Mouse (Mus musculus) gastrocnemius, postnatal 4 days (tissue): ENCODE results near the gene Tbc1d4. TPM values are rescaled to one million over a fixed set of nuclear protein-coding genes. Genes with fewer than 3 reads are reported as not detected.

Experiments used
- DNase-seq, 2 experiments: peaks; one replicate each; pipeline ENCODE4 v3.0.0; 2021 to 2022; ENCODE audit warnings: low spot score in 2 of 2, mixed read lengths in 2 of 2
- total RNA-seq, 2 experiments: library from RNA; stranded (reverse); gene quantifications; 2 replicates each; pipeline ENCODE4 v1.2.3; 2021

Tbc1d4 gene
- total RNA-seq, 2 experiments from 2014 or later, result 41.3 to 45.0 TPM

DNA sequence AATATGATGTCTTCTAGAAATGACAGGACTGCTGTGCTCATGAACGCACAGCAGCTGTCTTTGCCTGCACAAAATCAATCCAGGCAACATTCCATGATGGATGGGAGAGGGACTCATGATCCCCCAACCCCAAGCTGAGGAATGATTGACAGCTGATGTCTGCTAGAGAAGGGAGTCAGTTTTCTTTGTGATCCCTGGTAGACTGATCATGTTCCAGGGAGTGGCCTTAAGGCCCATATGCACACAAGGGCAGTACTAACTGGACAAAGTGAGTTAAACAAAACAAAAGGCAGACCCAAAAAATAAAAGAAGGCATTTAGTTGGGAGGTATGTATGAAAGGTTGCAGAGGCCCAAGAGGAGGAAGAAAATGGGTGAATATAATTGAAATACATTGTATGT, 71.6 kb downstream of the Tbc1d4 start:
- no peak for DNase-seq

GRCm38 (mm10) chr14:101532090-101532695, 76.8 kb downstream of the Tbc1d4 start:
- DNase-seq, result no peak

- no peak for DNase-seq
These were observed 78.5 kb downstream of the Tbc1d4 start for GRCm38 (mm10) chr14:101530455-101530854.

DNA sequence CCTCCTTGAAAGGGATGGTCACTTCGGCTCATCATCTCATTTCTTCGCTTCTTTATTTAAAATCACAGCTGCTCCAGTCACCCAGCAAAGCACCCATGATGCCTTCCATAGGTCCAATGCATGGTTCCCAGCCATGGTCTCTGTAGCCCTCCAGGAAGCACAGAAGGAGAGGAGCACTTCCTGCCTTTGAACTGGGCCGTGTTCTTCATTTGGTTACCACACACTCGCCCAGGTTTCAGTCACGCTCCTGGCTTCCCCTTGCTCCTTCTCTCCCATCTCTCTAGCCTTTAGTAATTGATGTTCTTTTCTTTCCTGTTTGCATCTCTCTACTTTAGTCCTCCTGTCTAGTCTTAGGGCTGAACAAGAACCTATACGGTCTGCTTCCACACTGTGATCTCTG, 79.8 kb downstream of the Tbc1d4 start:
- no peak for DNase-seq

GRCm38 (mm10) chr14:101527420-101527996, 81.5 kb downstream of the Tbc1d4 start:
- DNase-seq, result no peak

- DNase-seq, result no peak
These were observed 82.5 kb downstream of the Tbc1d4 start for GRCm38 (mm10) chr14:101526478-101526877.

DNA sequence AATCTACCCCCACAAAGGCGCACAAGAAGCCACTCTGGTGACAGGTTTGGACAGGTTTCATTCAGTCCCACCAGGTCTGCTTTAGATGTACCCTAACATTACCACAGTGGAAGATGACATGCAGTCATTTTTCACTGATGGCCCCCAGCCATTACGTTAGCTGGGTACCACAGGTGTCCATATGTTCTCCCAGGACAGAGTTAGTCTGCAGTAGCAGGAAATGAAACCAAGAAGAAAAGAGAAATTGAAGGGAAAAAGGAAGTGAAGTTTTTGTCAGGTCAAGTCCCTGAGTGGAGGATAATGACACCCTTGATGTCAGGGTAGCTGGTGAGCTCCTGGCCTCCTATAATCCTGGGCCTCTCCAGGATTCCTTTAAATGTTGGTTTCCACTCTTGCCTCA, 89.0 kb downstream of the Tbc1d4 start:
- no peak for DNase-seq

- no peak for DNase-seq
These were observed 90.7 kb downstream of the Tbc1d4 start for GRCm38 (mm10) chr14:101518259-101518658.

DNA sequence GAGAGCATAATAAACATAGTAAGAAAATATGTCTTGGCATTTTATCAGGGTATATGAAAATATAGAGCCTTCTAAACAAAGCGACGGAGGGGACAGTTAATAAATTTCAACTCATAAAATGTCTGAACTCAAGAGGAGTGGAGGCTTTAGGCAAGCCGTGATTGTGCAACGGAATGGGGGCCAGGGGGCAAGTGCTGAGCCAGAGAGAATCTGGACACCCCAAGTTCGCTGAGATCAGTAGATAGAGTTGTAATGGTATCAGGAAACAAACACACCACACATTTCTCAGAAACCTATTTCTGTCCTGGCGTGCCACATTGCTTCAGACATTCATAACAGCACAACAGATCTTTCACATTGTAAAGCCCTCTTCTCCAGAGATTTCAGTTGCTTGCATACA, 91.2 kb downstream of the Tbc1d4 start:
- no peak for DNase-seq

GRCm38 (mm10) chr14:101517341-101517740, 91.7 kb downstream of the Tbc1d4 start:
- no peak for DNase-seq

DNA sequence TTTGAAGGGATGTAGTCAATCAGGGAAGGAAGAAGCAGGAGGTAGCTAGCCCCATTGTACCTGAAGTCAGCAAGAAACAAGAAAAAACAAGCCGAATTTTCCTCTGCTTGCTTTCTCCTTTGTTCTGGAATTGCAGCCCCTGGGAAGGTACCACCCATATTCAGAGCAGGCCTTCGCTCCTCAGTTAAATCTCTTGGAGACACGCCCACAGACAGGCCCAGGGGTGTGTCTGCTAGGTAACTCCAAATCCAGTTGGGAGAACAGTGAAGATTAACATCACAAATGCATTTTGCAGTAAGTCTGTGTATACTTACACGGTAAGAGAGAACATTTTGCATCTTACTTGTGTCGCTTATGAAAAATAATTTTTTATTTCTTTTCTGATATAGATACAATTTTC, 92.1 kb downstream of the Tbc1d4 start:
- DNase-seq, result no peak

GRCm38 (mm10) chr14:101516031-101516430, 93.0 kb downstream of the Tbc1d4 start:
- DNase-seq, result no peak

DNA sequence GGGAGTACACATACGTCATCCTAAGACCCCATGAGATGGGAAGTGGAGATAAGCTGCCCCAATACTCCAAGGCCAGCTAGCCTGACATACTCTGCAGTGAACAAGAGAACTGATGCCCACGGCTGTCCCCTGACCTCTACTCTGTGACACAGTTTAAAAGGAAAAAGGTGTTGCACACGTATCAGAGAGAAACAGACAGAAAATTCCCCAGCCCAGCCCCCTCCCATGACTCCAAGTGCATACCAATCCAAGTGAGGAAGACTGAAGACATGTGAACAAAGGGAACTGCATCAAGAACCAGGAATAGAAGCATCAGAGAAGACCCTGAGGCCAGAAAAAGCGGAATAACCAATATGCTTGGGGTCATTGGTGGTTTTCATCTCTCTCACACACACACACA, 93.7 kb downstream of the Tbc1d4 start:
- DNase-seq, result no peak

DNA sequence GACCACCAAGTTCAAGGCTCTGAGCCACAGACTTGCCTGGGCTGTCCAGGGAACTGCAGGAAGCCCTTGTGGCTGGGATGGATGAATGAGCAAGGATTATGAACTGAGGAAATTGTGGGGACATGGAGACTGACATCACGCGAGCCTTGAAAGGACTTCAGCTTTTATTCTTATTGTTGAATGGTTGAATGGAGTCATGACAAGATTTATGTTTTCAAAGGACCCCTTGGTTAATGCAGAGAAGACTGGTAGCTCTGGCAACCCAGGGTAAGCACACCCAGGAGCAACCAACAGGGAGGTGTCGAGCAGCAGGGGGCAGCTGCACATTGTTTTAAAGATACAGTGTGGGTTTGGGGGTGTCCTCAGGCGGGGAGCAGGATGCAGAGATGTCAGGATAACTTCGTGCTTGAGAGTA, 94.4 kb downstream of the Tbc1d4 start:
- no peak for DNase-seq

DNA sequence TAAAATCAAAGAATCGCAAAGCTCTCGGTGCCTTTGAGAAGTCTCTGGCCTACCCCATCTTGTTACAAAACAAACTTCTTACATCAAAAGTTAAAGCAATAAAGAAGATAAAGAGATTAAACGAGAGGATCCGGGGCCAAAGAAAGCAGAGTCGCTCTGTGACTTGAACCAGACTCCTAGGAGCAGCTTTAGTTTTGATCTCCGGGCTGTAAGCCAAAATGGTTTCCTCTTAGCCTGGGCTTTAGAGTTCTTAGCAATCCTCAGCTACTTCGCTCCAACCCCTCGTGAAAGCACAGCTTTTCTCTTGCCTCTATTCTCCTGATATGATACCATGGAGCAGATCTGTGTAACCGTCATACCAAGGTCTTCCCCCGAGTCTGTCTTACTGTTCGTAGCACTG, 95.8 kb downstream of the Tbc1d4 start:
- DNase-seq, result no peak

- no peak for DNase-seq
These were observed 97.6 kb downstream of the Tbc1d4 start for GRCm38 (mm10) chr14:101511410-101511809.

GRCm38 (mm10) chr14:101510540-101511313, 98.3 kb downstream of the Tbc1d4 start:
- DNase-seq, result no peak

- no peak for DNase-seq
These were observed 99.2 kb downstream of the Tbc1d4 start for GRCm38 (mm10) chr14:101509759-101510158.

GRCm38 (mm10) chr14:101507956-101508355, 101.0 kb downstream of the Tbc1d4 start:
- no peak for DNase-seq

DNA sequence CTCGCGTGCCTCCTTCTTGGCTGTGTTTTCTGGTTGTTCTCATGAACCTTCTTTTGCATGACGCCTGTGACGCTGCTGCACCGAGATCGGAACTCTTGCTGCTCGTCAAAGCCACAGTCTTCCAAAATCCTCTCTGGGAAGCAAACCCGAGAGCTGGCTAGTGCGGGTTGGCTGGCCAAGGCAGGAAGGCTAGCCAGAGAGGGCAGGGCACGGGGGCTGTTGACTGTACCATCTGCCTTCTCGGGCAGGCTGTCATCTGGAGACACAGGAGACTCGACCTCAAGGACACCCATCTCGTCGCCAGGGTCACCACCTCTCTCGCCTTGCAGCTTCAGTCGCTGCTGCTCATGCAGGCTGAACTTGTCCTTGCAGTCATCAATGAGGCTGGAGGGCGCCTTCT, 101.8 kb downstream of the Tbc1d4 start:
- peak in 1 of 2 experiments; percentile 9 for DNase-seq

DNA sequence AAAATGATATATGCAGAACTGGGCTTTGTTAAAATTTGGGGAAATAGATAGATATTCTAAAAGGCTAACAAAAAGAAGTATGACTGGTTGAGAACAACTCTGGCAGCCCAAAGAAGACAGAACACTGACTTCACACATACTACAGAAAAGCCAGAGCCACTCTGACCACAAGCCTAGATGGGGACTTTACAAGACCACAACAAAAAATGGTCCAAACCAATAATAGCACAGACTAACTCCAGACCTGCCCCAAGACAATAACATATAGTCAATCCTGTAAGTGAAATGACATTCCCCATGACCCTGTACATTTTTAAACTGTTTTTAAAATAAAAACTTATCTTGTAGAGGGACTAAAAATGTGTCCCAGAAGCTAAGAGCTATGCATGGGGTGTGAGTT, 103.2 kb downstream of the Tbc1d4 start:
- no peak for DNase-seq

DNA sequence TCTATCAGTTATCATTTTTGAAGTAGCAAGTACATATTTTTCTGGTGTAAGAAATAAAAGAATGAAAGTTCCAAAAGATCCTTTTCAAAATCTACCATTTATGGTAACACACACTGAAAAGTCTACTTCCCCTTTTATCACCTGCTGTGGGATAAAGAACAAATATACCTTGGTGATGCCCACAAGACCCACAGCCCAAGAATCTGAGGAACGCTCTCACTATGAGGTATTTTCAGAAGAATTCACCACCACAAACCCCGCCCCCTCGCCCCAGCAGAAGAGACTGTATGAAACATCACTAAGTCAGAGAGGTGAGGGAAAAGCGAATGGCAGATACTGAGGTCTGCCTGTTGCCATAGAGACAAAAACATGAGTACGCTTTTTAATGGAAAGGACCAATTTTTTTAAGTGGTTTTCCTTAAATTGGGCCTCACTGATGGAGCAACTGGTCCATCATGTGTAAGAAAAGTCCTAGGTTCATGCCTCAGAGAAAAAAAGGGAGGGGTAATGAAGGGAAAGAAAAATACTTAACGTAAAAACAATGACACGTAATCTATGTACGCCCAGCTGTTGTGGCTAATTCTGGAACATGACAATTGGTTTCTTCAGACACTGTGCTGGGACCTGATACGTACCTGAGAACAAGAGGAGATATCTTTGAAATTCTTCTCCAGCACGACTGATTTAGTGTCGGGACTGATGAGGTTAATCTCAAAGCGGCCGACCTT, 104.4 kb downstream of the Tbc1d4 start:
- no peak for DNase-seq
